Mouse (Mus musculus): Measurements from ENCODE around the gene Sash1. TPM values are rescaled to one million over a fixed set of nuclear protein-coding genes. Genes with fewer than 3 reads are reported as not detected.

Sash1 gene
- polyA plus RNA-seq, 1 experiment, result 4.8 TPM

DNA sequence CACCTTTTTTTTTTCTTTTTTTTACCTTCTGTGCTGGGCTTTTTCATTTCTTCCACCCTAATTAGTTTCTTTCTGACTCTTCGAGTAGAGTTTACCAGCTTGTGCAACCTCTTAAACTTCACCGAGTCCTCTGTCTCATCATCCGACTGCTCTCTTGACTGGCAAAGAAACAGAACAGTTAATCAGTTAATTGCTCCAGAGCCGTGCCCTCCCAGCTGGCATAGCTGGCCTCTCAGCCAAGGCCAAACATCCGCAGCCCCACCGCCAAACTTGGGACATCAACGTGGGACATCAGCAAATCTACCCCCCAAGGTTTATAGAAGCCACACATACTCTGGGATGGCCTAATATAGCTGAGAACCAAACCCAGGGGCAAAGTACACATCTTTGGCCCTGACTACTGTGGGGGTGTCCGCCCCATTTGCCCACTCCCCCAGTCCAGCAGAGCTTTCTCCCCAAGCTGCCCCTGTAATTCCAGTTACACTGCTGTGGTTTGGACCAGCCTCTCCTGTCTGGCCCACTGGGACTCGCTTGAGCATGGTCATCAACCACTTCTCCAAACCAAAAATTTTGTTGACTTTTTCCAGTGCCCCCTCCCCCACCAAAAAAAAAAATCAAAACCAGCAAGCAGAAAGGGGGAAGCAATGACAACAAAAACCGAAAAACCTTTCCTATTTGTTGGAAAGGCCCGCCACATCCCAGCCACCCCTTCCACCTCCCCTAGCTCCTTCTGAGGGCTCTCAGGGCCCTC lies 129.1 kb downstream of the Sash1 start:
- DNase-seq, result no peak
- 86% methylated on average over 11 of the region's 11 CpGs for WGBS
- Histone ChIP-seq H3K27me3 (ENCODE audit: control insufficient read depth, insufficient read depth, low read length) (no peaks in the 10 kb centered on the region), H3K27ac (ENCODE audit: control insufficient read depth, insufficient read depth, low read length) (no peak overlapping the region), H3K4me1 (replicated peaks; ENCODE audit: control insufficient read depth, insufficient read depth, low read length) (0 out of 2 replicates have a peak, but pooled peaks cover 2% of the 10 kb centered on the region), H3K36me3 (ENCODE audit: control insufficient read depth, insufficient read depth, low read length) (no peaks in the 10 kb centered on the region), H3K4me3 (ENCODE audit: control insufficient read depth, insufficient read depth, low read length) (no peak overlapping the region)
- TF ChIP-seq POLR2A (IDR thresholded peaks at IDR 0.05; ENCODE audit: control insufficient read depth, extremely low read depth, insufficient read depth, low read length, poor library complexity) (no peak), CTCF (IDR thresholded peaks at IDR 0.05; ENCODE audit: borderline replicate concordance, control insufficient read depth, extremely low read depth, insufficient read depth, low read length, poor library complexity) (no peak)

DNA sequence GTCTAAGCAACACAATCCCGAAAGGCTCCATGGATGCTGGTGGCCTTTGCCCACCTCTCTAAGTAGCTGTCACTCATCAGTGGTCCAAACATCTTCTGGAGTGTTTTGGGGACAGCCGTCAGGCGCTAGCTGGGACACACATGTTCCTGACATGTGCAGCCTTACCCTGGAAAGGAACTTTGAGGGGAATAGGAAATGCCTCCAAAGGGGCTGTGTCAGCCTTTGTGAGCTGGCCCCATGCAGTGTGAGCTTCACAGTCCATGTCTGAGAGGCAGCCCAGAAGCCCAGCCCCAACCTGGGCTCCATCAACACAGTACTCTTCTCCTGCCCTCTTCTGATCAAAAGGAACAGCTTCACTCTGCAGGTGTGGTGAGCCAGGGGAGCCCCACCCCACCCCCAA lies 132.5 kb downstream of the Sash1 start:
- TF ChIP-seq POLR2A (IDR thresholded peaks at IDR 0.05; ENCODE audit: control insufficient read depth, extremely low read depth, insufficient read depth, low read length, poor library complexity) (no peak), CTCF (IDR thresholded peaks at IDR 0.05; ENCODE audit: borderline replicate concordance, control insufficient read depth, extremely low read depth, insufficient read depth, low read length, poor library complexity) (no peak)
- Histone ChIP-seq H3K4me3 (ENCODE audit: control insufficient read depth, insufficient read depth, low read length) (no peak overlapping the region), H3K27ac (ENCODE audit: control insufficient read depth, insufficient read depth, low read length) (no peak overlapping the region), H3K27me3 (ENCODE audit: control insufficient read depth, insufficient read depth, low read length) (no peaks in the 10 kb centered on the region), H3K4me1 (replicated peaks; ENCODE audit: control insufficient read depth, insufficient read depth, low read length) (no peaks in the 10 kb centered on the region), H3K36me3 (ENCODE audit: control insufficient read depth, insufficient read depth, low read length) (no peaks in the 10 kb centered on the region)
- no peak for DNase-seq
- 99% methylated on average over 3 of the region's 3 CpGs for WGBS

DNA sequence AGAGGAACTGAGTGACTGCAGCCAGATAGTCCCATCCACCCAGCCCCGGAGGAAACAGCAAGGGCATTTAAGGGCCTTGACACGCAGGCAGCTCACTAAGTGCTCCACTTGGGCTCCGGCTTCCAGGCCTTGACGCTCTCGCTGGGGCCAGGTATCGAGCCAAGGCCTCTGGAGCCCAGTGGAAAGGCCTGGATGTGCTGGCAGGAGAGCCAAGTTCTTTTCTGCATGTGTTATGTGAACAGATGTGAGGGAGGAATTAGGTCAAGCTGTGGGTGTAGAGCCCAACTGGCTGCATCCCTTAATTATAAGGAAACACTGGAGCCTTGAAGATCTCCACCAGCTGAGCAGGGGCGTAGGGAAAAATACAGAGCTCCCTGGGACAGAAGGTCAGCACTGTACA lies 133.4 kb downstream of the Sash1 start:
- WGBS, result 98% methylated on average over 7 of the region's 7 CpGs
- H3K27ac ChIP-seq (ENCODE audit: control insufficient read depth, insufficient read depth, low read length), result no peak overlapping the region
- H3K4me3 ChIP-seq (ENCODE audit: control insufficient read depth, insufficient read depth, low read length), result no peak overlapping the region
- no peaks in the 10 kb centered on the region for H3K36me3 ChIP-seq (ENCODE audit: control insufficient read depth, insufficient read depth, low read length)
- no peaks in the 10 kb centered on the region for H3K27me3 ChIP-seq (ENCODE audit: control insufficient read depth, insufficient read depth, low read length)
- no peak for TF ChIP-seq POLR2A (IDR thresholded peaks at IDR 0.05; ENCODE audit: control insufficient read depth, extremely low read depth, insufficient read depth, low read length, poor library complexity)
- TF ChIP-seq CTCF (IDR thresholded peaks at IDR 0.05; ENCODE audit: borderline replicate concordance, control insufficient read depth, extremely low read depth, insufficient read depth, low read length, poor library complexity), result no peak
- no peaks in the 10 kb centered on the region for H3K4me1 ChIP-seq (replicated peaks; ENCODE audit: control insufficient read depth, insufficient read depth, low read length)
- DNase-seq, result no peak

DNA sequence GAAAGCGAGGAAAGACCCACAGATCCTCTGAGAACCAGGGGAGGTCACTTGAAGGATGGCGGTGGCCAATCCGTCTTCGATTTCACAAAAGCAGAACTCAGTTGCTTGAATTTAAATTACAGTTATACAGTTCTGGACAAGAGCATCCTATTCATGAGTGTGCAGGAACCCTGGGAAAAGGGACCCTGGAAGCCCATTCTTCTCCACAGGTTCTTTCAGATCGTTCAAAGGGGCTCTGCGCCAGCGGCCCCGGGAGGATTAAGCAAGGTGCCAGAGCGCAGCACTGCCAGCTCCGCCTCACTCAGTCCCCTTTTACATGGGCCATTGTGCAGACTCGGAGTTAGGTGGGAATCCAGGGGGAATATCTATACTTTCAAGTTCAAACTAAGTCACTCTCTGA lies 136.3 kb downstream of the Sash1 start:
- no peaks in the 10 kb centered on the region for H3K4me1 ChIP-seq (replicated peaks; ENCODE audit: control insufficient read depth, insufficient read depth, low read length)
- H3K36me3 ChIP-seq (ENCODE audit: control insufficient read depth, insufficient read depth, low read length), result no peaks in the 10 kb centered on the region
- 95% methylated on average over 11 of the region's 11 CpGs for WGBS
- H3K27ac ChIP-seq (ENCODE audit: control insufficient read depth, insufficient read depth, low read length), result no peak overlapping the region
- H3K27me3 ChIP-seq (ENCODE audit: control insufficient read depth, insufficient read depth, low read length), result no peaks in the 10 kb centered on the region
- TF ChIP-seq CTCF (IDR thresholded peaks at IDR 0.05; ENCODE audit: borderline replicate concordance, control insufficient read depth, extremely low read depth, insufficient read depth, low read length, poor library complexity), result no peak
- TF ChIP-seq POLR2A (IDR thresholded peaks at IDR 0.05; ENCODE audit: control insufficient read depth, extremely low read depth, insufficient read depth, low read length, poor library complexity), result no peak
- no peak for DNase-seq
- H3K4me3 ChIP-seq (ENCODE audit: control insufficient read depth, insufficient read depth, low read length), result no peak overlapping the region

DNA sequence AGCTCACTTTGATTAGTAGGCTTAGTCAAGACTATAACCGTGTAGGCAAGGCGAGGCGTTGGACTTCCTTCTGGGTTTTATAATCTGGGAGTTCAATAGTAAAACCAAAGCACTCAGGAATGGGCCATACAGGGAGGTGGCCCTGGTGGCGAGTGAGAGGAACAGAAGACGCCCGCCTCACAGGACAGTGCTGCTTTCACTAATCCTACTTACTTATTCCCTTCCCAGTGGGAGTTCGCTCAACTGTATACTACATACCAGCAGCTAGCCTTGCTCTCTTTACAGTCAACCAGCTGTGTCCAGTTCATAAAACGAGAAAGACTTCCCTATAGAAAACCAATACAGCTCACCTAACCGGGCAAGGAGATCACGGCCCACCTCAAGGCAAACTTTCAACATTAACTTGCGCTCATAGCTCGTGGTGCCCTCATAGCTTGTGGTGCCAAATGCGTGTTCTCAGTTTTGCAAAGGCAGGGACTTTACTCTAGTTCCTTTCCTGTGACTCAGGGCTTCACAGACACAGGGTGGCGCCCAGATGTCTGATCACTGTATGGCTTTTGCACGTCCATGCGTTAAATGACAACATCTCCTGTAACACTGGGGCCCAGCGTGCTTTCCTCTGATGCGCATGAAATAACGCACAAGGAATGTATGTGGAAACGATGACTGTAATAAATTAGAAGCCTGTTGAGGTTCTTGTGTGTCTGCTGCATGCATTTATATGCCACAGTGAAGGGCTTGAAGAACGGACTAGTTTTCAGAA lies 138.2 kb downstream of the Sash1 start:
- H3K27ac ChIP-seq (ENCODE audit: control insufficient read depth, insufficient read depth, low read length), result no peak overlapping the region
- no peak for TF ChIP-seq CTCF (IDR thresholded peaks at IDR 0.05; ENCODE audit: borderline replicate concordance, control insufficient read depth, extremely low read depth, insufficient read depth, low read length, poor library complexity)
- TF ChIP-seq POLR2A (IDR thresholded peaks at IDR 0.05; ENCODE audit: control insufficient read depth, extremely low read depth, insufficient read depth, low read length, poor library complexity), result no peak
- no peaks in the 10 kb centered on the region for H3K36me3 ChIP-seq (ENCODE audit: control insufficient read depth, insufficient read depth, low read length)
- no peaks in the 10 kb centered on the region for H3K4me1 ChIP-seq (replicated peaks; ENCODE audit: control insufficient read depth, insufficient read depth, low read length)
- WGBS, result 86% methylated on average over 21 of the region's 21 CpGs
- H3K4me3 ChIP-seq (ENCODE audit: control insufficient read depth, insufficient read depth, low read length), result no peak overlapping the region
- H3K27me3 ChIP-seq (ENCODE audit: control insufficient read depth, insufficient read depth, low read length), result no peaks in the 10 kb centered on the region
- no peak for DNase-seq

DNA sequence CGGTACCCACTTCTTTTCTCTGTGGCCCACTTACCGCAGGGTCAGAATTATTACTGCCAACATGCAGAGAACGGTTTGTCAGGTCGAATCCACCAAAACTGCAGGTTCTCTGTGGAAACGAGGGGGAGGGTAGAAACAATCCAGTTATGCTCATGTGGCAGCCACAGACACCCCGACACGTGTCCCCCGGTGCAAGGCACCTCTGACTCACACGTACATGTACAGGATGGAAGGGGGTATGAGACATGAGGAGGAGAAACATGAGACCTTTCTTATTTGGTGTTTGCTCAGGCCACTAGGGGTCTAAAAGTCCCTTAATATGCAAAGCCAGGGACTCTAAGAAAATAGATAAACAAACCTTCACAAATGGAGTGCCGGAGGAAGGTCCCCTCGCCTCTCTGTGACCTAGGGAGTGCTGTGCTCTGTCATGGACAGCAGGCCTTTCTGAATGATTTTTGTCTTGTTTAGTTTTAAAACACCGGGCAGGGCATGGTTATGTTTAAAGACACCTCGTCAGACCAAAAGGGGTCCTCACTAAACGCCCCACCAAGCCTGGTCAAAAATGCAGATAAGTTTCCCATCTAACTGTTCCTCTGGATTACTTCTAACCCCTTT lies 139.7 kb downstream of the Sash1 start:
- DNase-seq, result no peak
- no peak overlapping the region for H3K4me3 ChIP-seq (ENCODE audit: control insufficient read depth, insufficient read depth, low read length)
- TF ChIP-seq POLR2A (IDR thresholded peaks at IDR 0.05; ENCODE audit: control insufficient read depth, extremely low read depth, insufficient read depth, low read length, poor library complexity) (no peak), CTCF (IDR thresholded peaks at IDR 0.05; ENCODE audit: borderline replicate concordance, control insufficient read depth, extremely low read depth, insufficient read depth, low read length, poor library complexity) (no peak)
- H3K36me3 ChIP-seq (ENCODE audit: control insufficient read depth, insufficient read depth, low read length), result no peaks in the 10 kb centered on the region
- H3K27me3 ChIP-seq (ENCODE audit: control insufficient read depth, insufficient read depth, low read length), result no peaks in the 10 kb centered on the region
- no peaks in the 10 kb centered on the region for H3K4me1 ChIP-seq (replicated peaks; ENCODE audit: control insufficient read depth, insufficient read depth, low read length)
- WGBS, result 89% methylated on average over 14 of the region's 14 CpGs
- H3K27ac ChIP-seq (ENCODE audit: control insufficient read depth, insufficient read depth, low read length), result no peak overlapping the region
